Mouse (Mus musculus) thymus, adult 2 months (tissue): ENCODE data around the gene Plcb1.

Experiments
- CTCF ChIP-seq: fragments of 200-500 bp; IDR thresholded peaks from 2 replicates; pipeline ENCODE4 v1.5.1; 2012; ENCODE audit warnings: mild to moderate bottlenecking, control low read depth, low read length, moderate library complexity, borderline replicate concordance; ENCODE audit not compliant: control insufficient read depth, poor library complexity, insufficient read depth; ENCODE audit errors: extremely low read depth
- POLR2A ChIP-seq: fragments of 200-500 bp; IDR thresholded peaks from 2 replicates; pipeline ENCODE4 v1.6.1; 2012; ENCODE audit warnings: mild to moderate bottlenecking, low read length, control low read depth, moderate library complexity; ENCODE audit not compliant: control insufficient read depth, poor library complexity, insufficient read depth; ENCODE audit errors: extremely low read depth

DNA sequence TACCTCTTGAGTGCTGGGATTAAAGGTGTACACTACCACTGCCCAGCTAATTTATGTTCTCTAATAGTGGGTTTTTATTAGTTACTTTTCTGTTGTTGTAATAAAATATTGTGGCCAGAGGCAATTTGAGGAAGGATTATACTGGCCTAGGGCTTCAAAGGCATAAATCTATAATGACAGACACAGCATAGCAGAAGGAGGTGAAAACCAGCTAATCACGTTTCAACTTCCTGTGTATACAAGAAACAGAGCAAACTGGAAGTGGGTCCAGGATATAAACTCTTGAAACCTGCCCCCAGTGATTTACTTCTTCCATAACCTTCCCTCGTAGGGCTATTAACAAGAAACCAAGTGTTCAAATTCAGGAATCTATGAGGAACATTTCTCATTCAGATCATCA, 715.0 kb downstream of the Plcb1 start:
- TF ChIP-seq POLR2A (no peak), CTCF (no peak)
